8 mouse cellular contexts compared by ENCODE assay signal in genomic region chr3:105960700-105961099, GRCm38 (mm10). TPM values are rescaled to one million over a fixed set of nuclear protein-coding genes. Genes with fewer than 3 reads are reported as not detected.
DNase-seq lines count a peak whose midpoint lies in the region; ATAC-seq and TF ChIP-seq lines count a peak whose summit lies in the region.

No protein-coding gene starts in this region.

- H3K4me1 ChIP-seq in cerebellum, adult 2 months (ENCODE audit: control insufficient read depth, insufficient read depth, low read length) = no peaks in the 10 kb centered on the region; the same call in 1 of the 2 replicates
- peaks cover 7% of the 10 kb centered on the region for H3K4me1 ChIP-seq in thymus, adult 2 months (replicated peaks; ENCODE audit: control insufficient read depth, insufficient read depth, low read length)
- peaks cover 24% of the 10 kb centered on the region for H3K4me1 ChIP-seq in intestine, embryonic 14.5 days (replicated peaks; ENCODE audit: control insufficient read depth, insufficient read depth, low read length)
- peaks cover 19% of the 10 kb centered on the region for H3K4me1 ChIP-seq in midbrain, embryonic 14.5 days (ENCODE audit: control insufficient read depth, insufficient read depth, low read length)

- no peak for TF ChIP-seq CTCF in cerebellum, adult 2 months (IDR thresholded peaks at IDR 0.05; ENCODE audit: borderline replicate concordance, insufficient read depth, low read depth, low read length)
- TF ChIP-seq CTCF in thymus, adult 2 months (IDR thresholded peaks at IDR 0.05; ENCODE audit: borderline replicate concordance, control insufficient read depth, extremely low read depth, insufficient read depth, low read length, poor library complexity) = no peak

- 96% methylated on average over 2 of the region's 2 CpGs for WGBS in cerebellum, adult 2 months
- 95% methylated on average over 2 of the region's 2 CpGs for WGBS in thymus, adult 2 months
- WGBS in intestine, embryonic 14.5 days = 92% methylated on average over 2 of the region's 2 CpGs
- WGBS in midbrain, embryonic 14.5 days = 93% methylated on average over 2 of the region's 2 CpGs

- DNase-seq in cerebellum, adult 11-12 months = peak; percentile 11
- DNase-seq in cerebellum, adult 2 months = no peak
- peak; percentile 23 for DNase-seq in thymus, adult 2 months
- DNase-seq in thymus, postnatal 10 days (ENCODE audit: low spot score in 2 of 2) = no peak
- no peak for DNase-seq in intestine, embryonic 14.5 days (ENCODE audit: low spot score)
- DNase-seq in midbrain, embryonic 14.5 days = peak; percentile 25
- DNase-seq in yolk sac, embryonic 10.5 days (ENCODE audit: low spot score) = no peak

- TF ChIP-seq POLR2A in cerebellum, adult 2 months (IDR thresholded peaks at IDR 0.05; ENCODE audit: borderline replicate concordance, insufficient read depth, low read length) = no peak
- no peak for TF ChIP-seq POLR2A in thymus, adult 2 months (IDR thresholded peaks at IDR 0.05; ENCODE audit: control insufficient read depth, extremely low read depth, insufficient read depth, low read length, poor library complexity)

- no peak overlapping the region for H3K4me3 ChIP-seq in cerebellum, adult 2 months (replicated peaks; ENCODE audit: insufficient read depth, low read depth, low read length)
- no peak overlapping the region for H3K4me3 ChIP-seq in thymus, adult 2 months (ENCODE audit: control insufficient read depth, insufficient read depth, low read length)
- peak overlapping the region; percentile 59 for H3K4me3 ChIP-seq in intestine, embryonic 14.5 days (ENCODE audit: low read depth, low read length)
- H3K4me3 ChIP-seq in midbrain, embryonic 14.5 days (replicated peaks; ENCODE audit: low read depth, low read length) = peak overlapping the region; percentile 93; the same call in 1 of the 2 replicates

- no peak overlapping the region for H3K9ac ChIP-seq in intestine, embryonic 14.5 days (ENCODE audit: low read length)
- H3K9ac ChIP-seq in midbrain, embryonic 14.5 days (replicated peaks; ENCODE audit: low read length) = no peak overlapping the region

- H3K27ac ChIP-seq in cerebellum, adult 2 months (ENCODE audit: insufficient read depth, low read length) = no peak overlapping the region
- no peak overlapping the region for H3K27ac ChIP-seq in thymus, adult 2 months (ENCODE audit: control insufficient read depth, insufficient read depth, low read length)
- H3K27ac ChIP-seq in intestine, embryonic 14.5 days (ENCODE audit: low read depth) = no peak overlapping the region
- no peak overlapping the region for H3K27ac ChIP-seq in midbrain, embryonic 14.5 days (replicated peaks; ENCODE audit: low read depth, low read length)

- peaks cover 26% of the 10 kb centered on the region for H3K36me3 ChIP-seq in thymus, adult 2 months (ENCODE audit: control insufficient read depth, insufficient read depth, low read length)
- H3K36me3 ChIP-seq in intestine, embryonic 14.5 days (ENCODE audit: control insufficient read depth, insufficient read depth, low read length) = peaks cover 66% of the 10 kb centered on the region
- H3K36me3 ChIP-seq in midbrain, embryonic 14.5 days (ENCODE audit: control insufficient read depth, insufficient read depth, low read length) = peaks cover 49% of the 10 kb centered on the region

- H3K4me2 ChIP-seq in intestine, embryonic 14.5 days (ENCODE audit: low read length) = peak overlapping the region; percentile 86
- H3K4me2 ChIP-seq in midbrain, embryonic 14.5 days (ENCODE audit: low read length) = peak overlapping the region; percentile 79; the same call in 1 of the 2 replicates

- H3K9me3 ChIP-seq in intestine, embryonic 14.5 days (ENCODE audit: control insufficient read depth, low read length) = no peaks in the 10 kb centered on the region
- H3K9me3 ChIP-seq in midbrain, embryonic 14.5 days (ENCODE audit: control insufficient read depth, low read length) = no peaks in the 10 kb centered on the region

- no peaks in the 10 kb centered on the region for H3K27me3 ChIP-seq in cerebellum, adult 2 months (ENCODE audit: control insufficient read depth, insufficient read depth, low read length)
- no peaks in the 10 kb centered on the region for H3K27me3 ChIP-seq in thymus, adult 2 months (ENCODE audit: control insufficient read depth, insufficient read depth, low read length)
- H3K27me3 ChIP-seq in intestine, embryonic 14.5 days (replicated peaks; ENCODE audit: control insufficient read depth, insufficient read depth, low read length) = no peaks in the 10 kb centered on the region
- no peaks in the 10 kb centered on the region for H3K27me3 ChIP-seq in midbrain, embryonic 14.5 days (ENCODE audit: control insufficient read depth, insufficient read depth, low read length)

- no peak for ATAC-seq in intestine, embryonic 14.5 days (replicated peaks; ENCODE audit: low FRiP score, low TSS enrichment, low read depth)
- ATAC-seq in midbrain, embryonic 14.5 days (ENCODE audit: low FRiP score, low TSS enrichment) = no peak
- ATAC-seq in megakaryocyte-erythroid progenitor cell, adult 5-6 weeks (replicated peaks; ENCODE audit: low FRiP score, low TSS enrichment, poor library complexity, severe bottlenecking) = no peak

RNA-seq across cellular contexts. Expression of gene Atp5f1, which starts 0.8 kb away (rescaled TPM):
- polyA plus RNA-seq in cerebellum, adult 2 months (2012; rRNA removed) = 396 and 419 TPM in 2 replicates
- 139 and 148 TPM in 2 replicates for polyA plus RNA-seq in thymus, adult 2 months (2012; rRNA removed)
- 498 and 500 TPM in 2 replicates for polyA plus RNA-seq in intestine, embryonic 14.5 days (2014; fragmentation: Nextera tagmentation; extraction: Ambion mirVana)
- 564 and 595 TPM in 2 replicates for polyA plus RNA-seq in midbrain, embryonic 14.5 days (2014; fragmentation: Nextera tagmentation; extraction: Ambion mirVana)
- 376 and 381 TPM in 2 replicates for total RNA-seq in megakaryocyte-erythroid progenitor cell, adult 5-6 weeks (2014; fragmentation: Nextera tagmentation)
- total RNA-seq in megakaryocyte-erythroid progenitor cell, adult 5-6 weeks (2017) = 527 and 581 TPM in 2 replicates

RNA-seq across cellular contexts. Expression of gene Wdr77, which starts 1.5 kb away (rescaled TPM):
- polyA plus RNA-seq in cerebellum, adult 2 months (2012; rRNA removed) = 56.5 and 56.9 TPM in 2 replicates
- 46.1 and 56.1 TPM in 2 replicates for polyA plus RNA-seq in thymus, adult 2 months (2012; rRNA removed)
- polyA plus RNA-seq in intestine, embryonic 14.5 days (2014; fragmentation: Nextera tagmentation; extraction: Ambion mirVana) = 159 and 169 TPM in 2 replicates
- polyA plus RNA-seq in midbrain, embryonic 14.5 days (2014; fragmentation: Nextera tagmentation; extraction: Ambion mirVana) = 86.4 and 94.8 TPM in 2 replicates
- 77.7 and 84.6 TPM in 2 replicates for total RNA-seq in megakaryocyte-erythroid progenitor cell, adult 5-6 weeks (2014; fragmentation: Nextera tagmentation)
- 37.0 and 37.9 TPM in 2 replicates for total RNA-seq in megakaryocyte-erythroid progenitor cell, adult 5-6 weeks (2017)

RNA-seq across cellular contexts. Expression of gene Ovgp1, which starts 12.8 kb away (rescaled TPM):
- 15.8 and 17.3 TPM in 2 replicates for polyA plus RNA-seq in cerebellum, adult 2 months (2012; rRNA removed)
- 3.5 and 3.9 TPM in 2 replicates for polyA plus RNA-seq in thymus, adult 2 months (2012; rRNA removed)
- 1.1 and 1.8 TPM in 2 replicates for polyA plus RNA-seq in intestine, embryonic 14.5 days (2014; fragmentation: Nextera tagmentation; extraction: Ambion mirVana)
- 4.8 and 6.2 TPM in 2 replicates for polyA plus RNA-seq in midbrain, embryonic 14.5 days (2014; fragmentation: Nextera tagmentation; extraction: Ambion mirVana)
- 5.9 and 7.8 TPM in 2 replicates for total RNA-seq in megakaryocyte-erythroid progenitor cell, adult 5-6 weeks (2014; fragmentation: Nextera tagmentation)
- total RNA-seq in megakaryocyte-erythroid progenitor cell, adult 5-6 weeks (2017) = 2.4 and 7.4 TPM in 2 replicates

RNA-seq across cellular contexts. Expression of gene I830077J02Rik, which starts 28.2 kb away (rescaled TPM):
- polyA plus RNA-seq in cerebellum, adult 2 months (2012; rRNA removed) = 0.40 and 0.72 TPM in 2 replicates
- 2.6 and 3.7 TPM in 2 replicates for polyA plus RNA-seq in thymus, adult 2 months (2012; rRNA removed)
- 1.1 and 1.2 TPM in 2 replicates for polyA plus RNA-seq in intestine, embryonic 14.5 days (2014; fragmentation: Nextera tagmentation; extraction: Ambion mirVana)
- polyA plus RNA-seq in midbrain, embryonic 14.5 days (2014; fragmentation: Nextera tagmentation; extraction: Ambion mirVana) = 0.11 and 0.45 TPM in 2 replicates
- 0.35 and 2.8 TPM in 2 replicates for total RNA-seq in megakaryocyte-erythroid progenitor cell, adult 5-6 weeks (2014; fragmentation: Nextera tagmentation)
- total RNA-seq in megakaryocyte-erythroid progenitor cell, adult 5-6 weeks (2017) = 0.52 and 8.0 TPM in 2 replicates

RNA-seq across cellular contexts. Expression of gene Pifo, which starts 53.7 kb away (rescaled TPM):
- polyA plus RNA-seq in cerebellum, adult 2 months (2012; rRNA removed) = 1.2 and 1.8 TPM in 2 replicates
- 0.19 and 0.29 TPM in 2 replicates for polyA plus RNA-seq in thymus, adult 2 months (2012; rRNA removed)
- polyA plus RNA-seq in intestine, embryonic 14.5 days (2014; fragmentation: Nextera tagmentation; extraction: Ambion mirVana) = not detected in 2 replicates
- 3.0 and 5.2 TPM in 2 replicates for polyA plus RNA-seq in midbrain, embryonic 14.5 days (2014; fragmentation: Nextera tagmentation; extraction: Ambion mirVana)
- total RNA-seq in megakaryocyte-erythroid progenitor cell, adult 5-6 weeks (2014; fragmentation: Nextera tagmentation) = not detected in 2 replicates
- not detected in 2 replicates for total RNA-seq in megakaryocyte-erythroid progenitor cell, adult 5-6 weeks (2017)

Comparison
In these comparisons a context has a peak if more than half of its experiments do, and no peak if none do; other contexts are left out.
1. DNase-seq: peak in cerebellum, adult 11-12 months (single experiment), thymus, adult 2 months (single experiment) and midbrain, embryonic 14.5 days (single experiment); none in cerebellum, adult 2 months (0 of 2), thymus, postnatal 10 days (0 of 2), intestine, embryonic 14.5 days (single experiment) and yolk sac, embryonic 10.5 days (single experiment).
2. H3K4me3 ChIP-seq: peak in intestine, embryonic 14.5 days (single experiment) and midbrain, embryonic 14.5 days (single experiment); none in cerebellum, adult 2 months (single experiment) and thymus, adult 2 months (single experiment).